Mouse (Mus musculus) natural killer cell, adult 2 months (primary cell): Measurements from ENCODE around the gene Hoxc5.

Experiments
- DNase-seq, 2 experiments: peaks; one replicate each; pipeline ENCODE4 v3.0.0; 2022; ENCODE audit warnings: low spot score in 2 of 2

Hoxc5 gene

DNA sequence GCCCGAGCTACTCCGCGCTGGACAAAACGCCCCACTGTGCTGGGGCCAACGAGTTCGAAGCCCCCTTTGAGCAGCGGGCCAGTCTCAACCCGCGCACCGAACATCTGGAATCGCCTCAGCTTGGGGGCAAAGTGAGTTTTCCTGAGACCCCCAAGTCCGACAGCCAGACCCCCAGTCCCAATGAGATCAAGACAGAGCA, at the start of gene Hoxc5:
Gene Hoxc5 (plus strand): TSS at position 132 of the 199 bp plus-strand sequence.
- no peak for DNase-seq

DNA sequence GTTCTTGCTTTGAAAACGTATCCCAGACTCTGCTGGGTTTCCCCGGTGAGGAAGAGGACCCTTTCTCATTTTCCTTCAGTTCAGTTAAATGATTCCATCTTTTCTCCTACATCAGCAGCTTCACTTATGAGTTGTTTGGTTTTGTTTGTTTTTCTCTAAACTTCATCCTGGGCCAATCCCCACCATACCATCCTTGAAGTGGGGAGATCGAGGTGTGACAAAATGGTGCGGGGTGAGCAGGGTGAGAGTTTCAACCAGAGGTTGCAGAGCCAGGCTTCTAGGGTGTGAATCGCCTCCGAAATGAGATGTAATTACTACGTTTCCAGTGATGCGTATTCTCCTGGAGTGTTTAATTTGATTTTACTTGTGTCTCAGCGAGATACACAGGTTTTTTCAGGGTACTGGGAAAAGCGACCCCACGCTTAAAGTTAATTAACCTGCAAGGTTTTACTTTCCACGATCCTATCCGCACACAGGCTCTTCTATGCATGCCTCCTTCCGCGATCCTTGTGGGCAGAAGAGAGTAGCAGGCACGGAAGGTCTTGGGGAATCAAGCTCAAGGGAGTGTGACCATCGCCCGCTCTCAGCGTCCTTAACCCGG, 49.2 kb upstream of the Hoxc5 start:
- no peak for DNase-seq

- DNase-seq, result no peak
Measured at GRCm38 (mm10) chr15:102918611-102919265, 48.5 kb upstream of the Hoxc5 start.

- no peak for DNase-seq
Measured at GRCm38 (mm10) chr15:102919336-102920180, 47.7 kb upstream of the Hoxc5 start.

DNA sequence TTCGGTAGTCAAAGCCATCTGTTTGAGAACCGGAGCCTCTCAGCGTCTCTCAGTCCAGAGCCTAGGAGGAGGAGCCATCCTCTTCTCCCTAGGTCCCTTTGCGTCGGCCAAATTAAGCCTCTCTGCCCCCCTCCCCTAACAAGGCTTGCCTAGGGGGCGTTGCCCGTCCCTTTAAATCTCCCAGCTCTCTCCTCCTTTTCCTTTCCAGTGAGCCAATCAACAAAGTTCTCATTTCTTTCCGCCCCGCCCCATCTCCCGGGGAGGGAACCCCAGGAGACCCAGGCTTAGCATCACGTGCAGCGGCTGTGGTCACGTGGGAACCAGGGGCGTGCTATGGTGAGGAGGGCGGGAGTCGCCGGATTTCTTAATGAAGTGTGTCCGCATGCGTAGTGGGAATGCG, 46.6 kb upstream of the Hoxc5 start:
- DNase-seq, result no peak

DNA sequence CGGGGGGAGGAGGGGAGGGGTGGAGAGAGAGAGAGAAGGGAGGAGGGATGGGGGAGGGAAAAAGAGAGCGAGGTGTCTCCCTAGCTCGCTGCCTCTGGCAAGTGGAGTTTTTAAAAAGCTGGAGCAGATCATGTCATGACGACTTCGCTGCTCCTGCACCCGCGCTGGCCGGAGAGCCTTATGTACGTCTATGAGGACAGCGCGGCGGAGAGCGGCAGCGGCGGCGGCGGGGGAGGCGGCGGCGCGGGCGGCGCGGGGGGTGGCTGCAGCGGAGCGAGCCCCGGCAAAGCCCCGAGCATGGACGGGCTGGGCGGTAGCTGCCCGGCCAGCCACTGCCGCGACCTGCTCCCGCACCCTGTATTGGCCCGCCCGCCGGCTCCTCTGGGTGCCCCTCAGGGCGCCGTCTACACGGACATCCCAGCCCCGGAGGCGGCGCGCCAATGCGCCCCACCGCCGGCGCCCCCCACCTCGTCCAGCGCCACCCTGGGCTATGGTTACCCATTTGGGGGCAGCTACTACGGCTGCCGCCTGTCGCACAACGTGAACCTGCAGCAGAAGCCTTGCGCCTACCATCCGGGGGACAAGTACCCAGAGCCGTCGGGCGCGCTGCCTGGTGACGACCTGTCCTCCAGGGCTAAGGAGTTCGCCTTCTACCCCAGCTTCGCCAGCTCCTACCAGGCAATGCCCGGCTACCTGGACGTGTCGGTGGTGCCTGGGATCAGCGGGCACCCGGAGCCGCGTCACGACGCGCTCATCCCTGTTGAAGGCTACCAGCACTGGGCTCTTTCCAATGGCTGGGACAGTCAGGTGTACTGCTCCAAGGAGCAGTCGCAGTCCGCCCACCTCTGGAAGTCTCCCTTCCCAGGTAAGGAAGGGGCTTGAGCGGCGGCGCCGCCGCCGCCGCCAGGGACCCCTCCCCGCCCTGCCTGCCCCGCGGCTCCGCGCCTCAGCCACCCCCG, 45.9 kb upstream of the Hoxc5 start, which contains the start of gene Hoxc13:
Gene Hoxc13 (plus strand): TSS at position 51 of the 959 bp plus-strand sequence.
- DNase-seq, result no peak

DNA sequence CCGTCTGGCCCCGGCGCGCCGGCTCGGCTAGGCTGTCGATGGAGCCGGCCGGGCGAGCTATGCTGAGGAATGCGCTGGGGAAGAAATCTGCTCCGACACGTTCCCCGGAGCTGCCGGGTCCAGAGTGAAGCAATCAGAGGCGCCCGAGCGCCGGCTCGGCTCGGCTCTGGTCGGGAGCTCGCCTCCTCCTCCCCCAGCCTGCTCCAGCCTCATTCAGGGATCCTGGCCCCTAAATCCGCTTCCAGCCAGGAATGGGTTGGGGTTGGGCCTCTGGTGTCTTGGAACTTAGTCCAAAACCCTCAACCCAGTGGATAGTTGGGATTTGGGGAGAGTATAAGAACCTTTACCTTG, 45.3 kb upstream of the Hoxc5 start:
- DNase-seq, result no peak

GRCm38 (mm10) chr15:102922636-102923500, 44.4 kb upstream of the Hoxc5 start:
- no peak for DNase-seq

- no peak for DNase-seq
Measured at GRCm38 (mm10) chr15:102927032-102927645, 40.1 kb upstream of the Hoxc5 start.

DNA sequence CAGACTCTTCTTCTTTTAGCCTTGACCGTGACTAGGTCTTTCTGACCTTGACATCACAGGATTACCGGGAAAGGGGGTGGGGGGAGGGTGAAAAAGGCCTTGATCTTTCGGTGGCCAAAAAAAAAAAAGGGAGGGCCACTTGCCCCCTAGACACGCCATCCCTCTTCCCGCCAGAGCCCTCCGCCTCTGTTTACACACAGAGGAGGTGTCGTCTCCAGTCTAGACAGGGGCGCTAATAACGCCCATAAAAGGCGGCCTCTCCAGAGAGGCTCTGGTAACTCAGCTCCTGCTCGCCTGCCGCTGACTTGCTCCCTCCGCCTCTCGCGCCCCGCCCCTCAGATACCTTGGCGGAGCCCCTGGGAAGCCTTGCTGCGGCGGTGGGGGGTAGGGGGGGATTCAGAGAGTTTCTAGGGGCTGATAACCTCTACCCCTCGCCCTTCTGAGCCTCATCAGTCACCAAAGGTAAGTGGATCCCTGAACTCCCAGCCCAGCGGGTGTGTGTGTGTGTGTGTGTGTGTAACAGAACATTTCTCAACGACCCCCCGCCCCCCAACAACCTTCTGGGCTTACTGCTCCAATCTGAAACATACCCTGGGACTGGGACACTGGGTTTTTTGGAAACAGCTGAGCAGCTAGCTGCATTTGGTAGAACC, 35.4 kb upstream of the Hoxc5 start:
- DNase-seq, result no peak

DNA sequence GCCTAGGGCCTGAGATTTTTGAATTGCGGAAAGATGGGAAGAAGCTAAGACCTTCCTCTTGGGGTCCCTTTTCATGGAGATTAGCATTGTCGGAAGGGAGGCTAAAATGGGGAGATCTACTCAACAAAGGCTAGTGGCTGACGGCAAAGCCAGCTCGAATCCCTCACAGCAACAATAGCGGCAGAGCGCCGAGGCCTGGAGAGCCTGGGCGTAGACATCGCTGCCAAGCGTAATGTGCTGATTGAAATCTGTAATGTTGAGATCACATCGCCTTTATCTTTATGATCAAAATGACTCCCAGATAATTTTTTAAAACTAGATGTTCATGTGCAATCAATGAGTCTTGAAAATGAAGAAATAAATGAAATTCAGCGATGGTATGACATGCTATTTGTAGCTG, 32.8 kb upstream of the Hoxc5 start:
- DNase-seq, result no peak

DNA sequence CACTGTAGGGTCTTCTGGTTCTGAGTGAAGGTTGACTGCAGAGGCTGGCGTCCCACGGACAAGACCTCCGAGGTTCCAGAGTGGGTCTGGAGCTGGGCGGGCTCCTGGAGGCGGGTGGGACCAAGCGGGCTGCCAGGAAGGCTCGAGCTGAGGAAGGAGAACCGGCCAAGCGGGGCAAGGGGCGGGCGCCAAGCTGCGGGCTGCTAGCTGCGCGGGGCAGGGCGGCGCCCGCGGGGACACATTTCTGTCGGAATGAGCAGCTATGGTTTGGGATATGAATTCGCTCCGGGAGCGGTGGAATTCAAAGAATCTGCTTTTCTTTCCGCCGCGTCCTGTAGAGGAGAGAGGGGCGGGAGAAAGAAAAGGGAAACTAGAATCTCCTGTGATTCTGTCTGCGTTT, 32.3 kb upstream of the Hoxc5 start:
- no peak for DNase-seq

GRCm38 (mm10) chr15:102936279-102936972, 30.8 kb upstream of the Hoxc5 start, which contains the start of gene Hoxc12:
Hoxc12 (plus strand) TSS chr15:102936757.
- DNase-seq, result no peak

DNA sequence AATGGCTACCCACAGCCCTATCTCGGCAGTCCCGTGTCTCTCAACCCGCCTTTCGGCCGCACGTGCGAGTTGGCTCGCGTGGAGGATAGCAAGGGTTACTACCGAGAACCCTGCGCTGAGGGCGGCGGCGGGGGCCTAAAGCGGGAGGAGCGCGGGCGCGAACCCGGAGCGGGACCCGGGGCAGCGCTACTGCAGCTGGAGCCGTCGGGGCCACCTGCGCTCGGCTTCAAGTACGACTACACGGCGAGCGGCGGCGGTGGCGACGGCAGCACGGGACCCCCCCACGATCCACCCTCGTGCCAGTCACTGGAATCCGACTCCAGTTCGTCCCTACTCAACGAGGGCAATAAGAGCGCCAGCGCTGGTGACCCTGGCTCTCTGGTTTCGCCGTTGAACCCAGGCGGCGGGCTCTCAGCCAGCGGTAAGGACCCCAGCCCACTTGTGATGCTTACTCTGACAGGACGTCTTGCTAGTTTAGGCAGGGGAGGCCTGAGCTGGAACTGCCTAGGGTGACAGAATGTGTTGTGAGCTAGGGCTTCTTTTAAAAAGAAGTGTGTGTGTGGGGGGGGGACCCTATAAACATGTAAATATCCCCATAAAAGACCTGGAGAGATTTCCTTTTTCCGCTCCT, 30.1 kb upstream of the Hoxc5 start:
- DNase-seq, result no peak

- DNase-seq, result no peak
Measured at GRCm38 (mm10) chr15:102939256-102940155, 27.7 kb upstream of the Hoxc5 start.

- no peak for DNase-seq
Measured at GRCm38 (mm10) chr15:102942739-102943467, 24.3 kb upstream of the Hoxc5 start.

- no peak for DNase-seq
Measured at GRCm38 (mm10) chr15:102943468-102943813, 23.8 kb upstream of the Hoxc5 start.
